Mouse (Mus musculus) midbrain, embryonic 15.5 days (tissue): ENCODE measurements at regions not wholly inside any gene's neighbourhood (a gene's known extent, or its start where the extent isn't known, plus 50 kb on each side); places are given as distances from the start of the nearest gene placed in this dataset.

Source experiments
- ATAC-seq: fragments of 200-750 bp; cut with Nextera tagmentation; replicated peaks from 2 replicates; pipeline ENCODE4 v1.8.0; 2017; ENCODE audit warnings: moderate TSS enrichment
- H3K27ac ChIP-seq: fragments of 300-500 bp; sonication (generic); 2 replicates; pipeline ENCODE4 v1.5.1; 2015; ENCODE audit warnings: mild to moderate bottlenecking, inconsistent platforms
- H3K27me3 ChIP-seq: fragments of 300-500 bp; sonication (generic); replicated peaks from 2 replicates; pipeline ENCODE4 v1.6.1; 2015; ENCODE audit warnings: inconsistent platforms
- H3K36me3 ChIP-seq: fragments of 300-500 bp; sonication (generic); replicated peaks from 2 replicates; pipeline ENCODE4 v1.6.1; 2015; ENCODE audit warnings: inconsistent platforms
- H3K4me1 ChIP-seq: fragments of 300-500 bp; sonication (generic); 2 replicates; pipeline ENCODE4 v1.6.1; 2015; ENCODE audit warnings: inconsistent platforms
- H3K4me2 ChIP-seq: fragments of 300-500 bp; sonication (generic); 2 replicates; pipeline ENCODE4 v1.6.1; 2015; ENCODE audit warnings: inconsistent platforms, mild to moderate bottlenecking, moderate library complexity
- H3K4me3 ChIP-seq: fragments of 300-500 bp; sonication (generic); 2 replicates; pipeline ENCODE4 v1.5.1; 2015; ENCODE audit warnings: mild to moderate bottlenecking, inconsistent platforms
- H3K9ac ChIP-seq: fragments of 300-500 bp; sonication (generic); 2 replicates; pipeline ENCODE4 v1.6.1; 2015; ENCODE audit warnings: mild to moderate bottlenecking, inconsistent platforms
- H3K9me3 ChIP-seq: fragments of 300-500 bp; sonication (generic); 2 replicates; pipeline ENCODE4 v1.6.1; 2016; ENCODE audit warnings: inconsistent platforms
- WGBS: fragments of 180-500 bp; shearing (Covaris S2); methylation state at CpG from one replicate; pipeline ENCODE4 v1.1.7; 2015; ENCODE audit warnings: mixed read lengths; 5-methylcytosine and 5-hydroxymethylcytosine counted together

DNA sequence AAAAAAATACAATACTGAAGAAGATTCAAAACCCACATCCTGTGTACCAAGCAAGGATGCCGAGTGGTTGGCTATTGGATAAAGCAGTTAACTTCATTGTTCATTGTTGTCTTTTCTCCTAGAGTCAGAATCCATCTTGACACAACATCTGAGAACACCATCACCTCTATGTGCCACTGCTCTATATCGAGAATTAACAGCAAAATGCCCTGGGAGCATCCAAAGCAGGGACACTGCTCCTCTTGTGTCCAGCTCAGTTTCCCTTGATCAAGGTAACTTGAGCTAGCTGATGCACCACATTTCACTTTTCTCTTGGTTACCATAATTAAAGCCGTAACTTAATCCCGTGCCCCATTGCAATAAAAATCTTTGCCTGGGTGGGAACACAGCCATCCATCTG lies 826.6 kb downstream of the Galc start:
- ATAC-seq, result no peak
- Histone ChIP-seq H3K4me1 (no peaks in the 10 kb centered on the region), H3K9me3 (no peaks in the 10 kb centered on the region), H3K9ac (no peak overlapping the region), H3K27me3 (no peaks in the 10 kb centered on the region), H3K4me3 (no peak overlapping the region), H3K36me3 (no peaks in the 10 kb centered on the region), H3K4me2 (no peak overlapping the region), H3K27ac (no peak overlapping the region)
- 92% methylated on average over 4 of the region's 4 CpGs for WGBS

DNA sequence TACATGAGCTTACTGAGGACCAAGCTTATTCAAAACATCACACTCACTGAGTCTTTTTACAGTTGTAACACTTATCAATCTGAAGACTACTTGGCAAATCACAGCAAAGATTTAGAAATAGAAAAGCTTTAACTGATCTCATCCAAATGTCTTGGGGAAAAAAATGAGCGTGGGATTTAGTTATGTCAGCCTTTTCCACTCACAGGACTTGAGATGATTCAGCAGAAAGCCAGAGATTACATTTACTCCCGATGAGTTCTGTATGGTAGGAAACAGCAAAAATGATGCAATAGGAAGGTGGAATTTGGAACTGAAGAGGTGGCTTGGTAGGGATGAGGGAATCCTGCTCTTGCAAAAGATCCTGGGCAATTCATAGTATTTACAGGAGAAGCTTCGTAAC lies 831.0 kb downstream of the Galc start:
- H3K4me1 ChIP-seq, result no peaks in the 10 kb centered on the region
- no peaks in the 10 kb centered on the region for H3K27me3 ChIP-seq
- ATAC-seq, result no peak
- H3K36me3 ChIP-seq, result no peaks in the 10 kb centered on the region
- 91% methylated on average over 3 of the region's 3 CpGs for WGBS
- H3K27ac ChIP-seq, result no peak overlapping the region
- no peak overlapping the region for H3K4me2 ChIP-seq
- no peak overlapping the region for H3K4me3 ChIP-seq
- H3K9ac ChIP-seq, result no peak overlapping the region
- no peaks in the 10 kb centered on the region for H3K9me3 ChIP-seq

- no peak overlapping the region for H3K9ac ChIP-seq
- H3K4me2 ChIP-seq, result no peak overlapping the region
- H3K27me3 ChIP-seq, result no peaks in the 10 kb centered on the region
- H3K27ac ChIP-seq, result no peak overlapping the region
- H3K4me3 ChIP-seq, result no peak overlapping the region
- H3K36me3 ChIP-seq, result no peaks in the 10 kb centered on the region
- H3K4me1 ChIP-seq, result no peaks in the 10 kb centered on the region
- WGBS, result 95% methylated on average over 3 of the region's 3 CpGs
- H3K9me3 ChIP-seq, result no peaks in the 10 kb centered on the region
- no peak for ATAC-seq
Measured at GRCm38 (mm10) chr12:97424726-97425125, 834.5 kb downstream of the Galc start.

DNA sequence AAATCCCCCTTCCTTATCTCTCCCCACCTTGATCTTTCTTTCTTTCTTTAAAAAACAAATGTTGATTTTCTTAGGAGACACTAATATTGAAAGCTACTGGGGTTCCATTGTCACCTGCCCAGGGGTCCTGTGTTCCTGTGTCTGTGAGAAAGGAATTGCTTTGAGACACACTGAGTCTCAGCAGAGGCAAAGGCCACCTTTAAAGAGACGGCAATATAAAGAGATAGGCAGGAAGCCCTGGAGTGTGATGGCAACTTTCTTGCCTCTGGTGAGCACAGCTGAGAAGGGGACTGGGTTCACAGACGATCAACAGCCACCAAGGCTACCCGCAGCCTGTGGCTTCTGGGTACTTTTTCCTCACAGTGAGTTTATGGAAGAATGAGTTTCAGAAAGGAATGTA lies 855.8 kb downstream of the Galc start:
- Histone ChIP-seq H3K9ac (no peak overlapping the region), H3K36me3 (no peaks in the 10 kb centered on the region), H3K27me3 (no peaks in the 10 kb centered on the region), H3K4me3 (no peak overlapping the region), H3K4me1 (peaks cover 10% of the 10 kb centered on the region), H3K9me3 (no peaks in the 10 kb centered on the region), H3K27ac (no peak overlapping the region), H3K4me2 (no peak overlapping the region)
- 13% methylated on average over 3 of the region's 3 CpGs for WGBS
- ATAC-seq, result no peak

DNA sequence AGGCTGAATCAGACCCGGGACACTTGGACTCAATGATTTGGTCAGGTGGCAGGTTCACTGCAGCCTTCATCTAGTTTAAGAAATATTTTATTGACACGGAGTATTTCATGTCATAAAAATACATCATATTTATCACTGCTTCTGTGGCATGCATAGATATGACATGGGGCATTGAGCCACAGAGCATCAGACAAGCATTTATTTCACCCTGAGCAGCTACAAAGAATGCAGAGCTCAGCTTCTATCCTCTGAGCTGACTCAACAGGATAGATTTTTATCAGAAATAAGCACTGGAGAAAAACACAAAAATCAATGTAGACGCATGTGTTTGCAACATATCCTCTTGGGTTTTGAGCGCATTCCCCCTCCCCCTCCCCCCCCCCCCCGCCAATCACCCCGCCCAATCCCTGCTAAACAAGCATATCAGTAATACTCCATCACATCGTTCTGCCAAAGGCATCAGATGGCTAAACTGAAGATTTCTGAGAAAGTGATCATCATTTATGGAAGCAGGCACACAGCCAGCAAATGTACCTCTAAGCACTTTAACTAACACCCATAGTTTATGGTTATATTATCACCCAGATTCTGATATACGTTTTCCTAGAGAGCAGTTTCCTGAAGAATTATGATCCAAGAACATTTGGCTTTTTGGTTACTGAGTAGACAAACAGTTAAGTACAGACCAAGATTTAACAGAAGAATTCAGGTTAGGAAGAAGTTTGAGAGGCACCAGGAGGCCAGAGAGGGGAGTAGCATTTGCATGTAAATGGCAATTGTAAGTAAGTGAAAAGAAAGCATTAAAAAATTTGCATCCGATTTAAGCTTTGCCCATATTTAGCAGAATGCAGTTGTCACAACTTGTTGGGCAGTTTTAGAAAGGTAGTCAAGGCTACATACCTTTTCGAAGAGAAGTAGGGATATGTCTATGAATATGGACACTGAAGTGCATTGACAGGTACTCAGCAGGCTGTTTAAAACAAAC lies 856.6 kb downstream of the Galc start:
- Histone ChIP-seq H3K27ac (no peak overlapping the region), H3K9me3 (no peaks in the 10 kb centered on the region), H3K9ac (no peak overlapping the region), H3K36me3 (no peaks in the 10 kb centered on the region), H3K4me2 (no peak overlapping the region), H3K27me3 (no peaks in the 10 kb centered on the region), H3K4me3 (no peak overlapping the region), H3K4me1 (peaks cover 10% of the 10 kb centered on the region)
- 18% methylated on average over 9 of the region's 10 CpGs for WGBS
- ATAC-seq, result no peak

DNA sequence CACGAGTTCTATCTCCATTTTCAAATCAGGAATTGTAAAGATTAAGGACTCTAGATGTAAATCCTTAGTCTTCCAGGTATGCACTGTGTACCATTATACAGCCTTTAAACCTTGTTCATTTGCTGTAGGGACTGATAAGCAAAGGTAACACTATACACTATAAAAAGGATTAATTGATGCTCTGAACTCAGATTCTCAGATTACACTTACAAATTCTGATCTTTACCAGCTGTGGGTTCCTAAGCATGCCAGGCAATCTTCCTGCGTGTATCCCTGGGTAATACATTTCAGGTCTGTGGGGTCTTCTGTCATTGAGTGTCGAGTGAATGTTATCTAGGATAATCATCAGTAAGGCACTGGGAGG lies 860.7 kb downstream of the Galc start:
- no peak overlapping the region for H3K27ac ChIP-seq
- no peak overlapping the region for H3K9ac ChIP-seq
- ATAC-seq, result no peak
- no peak overlapping the region for H3K4me2 ChIP-seq
- no peaks in the 10 kb centered on the region for H3K27me3 ChIP-seq
- no peaks in the 10 kb centered on the region for H3K9me3 ChIP-seq
- H3K4me1 ChIP-seq, result peaks cover 10% of the 10 kb centered on the region
- no peak overlapping the region for H3K4me3 ChIP-seq
- WGBS, result 59% methylated on average over 3 of the region's 3 CpGs
- no peaks in the 10 kb centered on the region for H3K36me3 ChIP-seq

- 82% methylated on average over 5 of the region's 7 CpGs for WGBS
- no peak overlapping the region for H3K9ac ChIP-seq
- H3K36me3 ChIP-seq, result no peaks in the 10 kb centered on the region
- H3K4me2 ChIP-seq, result no peak overlapping the region
- no peaks in the 10 kb centered on the region for H3K27me3 ChIP-seq
- no peaks in the 10 kb centered on the region for H3K9me3 ChIP-seq
- no peak overlapping the region for H3K27ac ChIP-seq
- ATAC-seq, result no peak
- no peak overlapping the region for H3K4me3 ChIP-seq
- peaks cover 8% of the 10 kb centered on the region for H3K4me1 ChIP-seq
Measured at GRCm38 (mm10) chr12:97397850-97398581, 861.2 kb downstream of the Galc start.

- no peaks in the 10 kb centered on the region for H3K36me3 ChIP-seq
- H3K9me3 ChIP-seq, result no peaks in the 10 kb centered on the region
- no peaks in the 10 kb centered on the region for H3K27me3 ChIP-seq
- H3K4me3 ChIP-seq, result no peak overlapping the region
- no peak overlapping the region for H3K27ac ChIP-seq
- no peak overlapping the region for H3K4me2 ChIP-seq
- ATAC-seq, result 0 out of 2 replicates have a peak, but pooled peaks have one; percentile 39
- H3K9ac ChIP-seq, result no peak overlapping the region
- no peaks in the 10 kb centered on the region for H3K4me1 ChIP-seq
- 63% methylated on average over 3 of the region's 3 CpGs for WGBS
Measured at GRCm38 (mm10) chr12:97361804-97362203, 897.5 kb downstream of the Galc start.

DNA sequence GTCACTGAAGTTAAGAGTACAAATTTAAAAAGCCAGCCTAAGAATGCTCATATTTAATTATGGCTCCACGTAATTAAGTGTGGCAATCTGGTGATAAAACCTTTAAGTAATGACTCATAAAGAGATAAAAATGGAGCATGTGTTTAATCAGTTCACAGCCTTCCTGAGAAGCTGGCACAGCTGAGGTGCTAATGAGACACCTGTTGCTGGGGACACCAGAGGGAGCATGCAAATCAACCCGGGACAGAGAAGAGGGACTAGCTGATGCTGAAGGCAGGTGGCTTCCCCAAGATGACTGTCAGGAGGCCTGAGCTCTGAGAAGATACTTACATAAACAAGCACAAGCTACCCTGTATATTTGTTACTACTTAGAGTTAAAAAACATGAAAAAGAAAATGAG lies 898.6 kb downstream of the Galc start:
- no peak overlapping the region for H3K4me2 ChIP-seq
- no peak overlapping the region for H3K9ac ChIP-seq
- ATAC-seq, result no peak
- no peaks in the 10 kb centered on the region for H3K9me3 ChIP-seq
- H3K4me3 ChIP-seq, result no peak overlapping the region
- H3K4me1 ChIP-seq, result no peaks in the 10 kb centered on the region
- H3K27ac ChIP-seq, result no peak overlapping the region
- no peaks in the 10 kb centered on the region for H3K27me3 ChIP-seq
- 19% methylated on average over 2 of the region's 2 CpGs for WGBS
- H3K36me3 ChIP-seq, result no peaks in the 10 kb centered on the region

GRCm38 (mm10) chr12:97326582-97326981 lies 932.7 kb downstream of the Galc start:
- Histone ChIP-seq H3K9ac (no peak overlapping the region), H3K27me3 (no peaks in the 10 kb centered on the region), H3K4me2 (no peak overlapping the region), H3K4me3 (no peak overlapping the region), H3K27ac (no peak overlapping the region), H3K9me3 (no peaks in the 10 kb centered on the region), H3K36me3 (no peaks in the 10 kb centered on the region), H3K4me1 (no peaks in the 10 kb centered on the region)
- no peak for ATAC-seq
- 31% methylated on average over 3 of the region's 3 CpGs for WGBS

GRCm38 (mm10) chr12:97312282-97313040 lies 946.8 kb downstream of the Galc start:
- Histone ChIP-seq H3K27me3 (no peaks in the 10 kb centered on the region), H3K4me1 (no peaks in the 10 kb centered on the region), H3K9me3 (no peaks in the 10 kb centered on the region), H3K4me2 (no peak overlapping the region), H3K27ac (no peak overlapping the region), H3K36me3 (no peaks in the 10 kb centered on the region), H3K9ac (no peak overlapping the region), H3K4me3 (no peak overlapping the region)
- no peak for ATAC-seq
- 72% methylated on average over 5 of the region's 5 CpGs for WGBS

- no peaks in the 10 kb centered on the region for H3K27me3 ChIP-seq
- H3K9me3 ChIP-seq, result no peaks in the 10 kb centered on the region
- ATAC-seq, result no peak
- no peak overlapping the region for H3K9ac ChIP-seq
- WGBS, result 87% methylated on average over 2 of the region's 2 CpGs
- no peaks in the 10 kb centered on the region for H3K4me1 ChIP-seq
- no peak overlapping the region for H3K4me2 ChIP-seq
- no peak overlapping the region for H3K4me3 ChIP-seq
- H3K27ac ChIP-seq, result no peak overlapping the region
- no peaks in the 10 kb centered on the region for H3K36me3 ChIP-seq
Measured at GRCm38 (mm10) chr12:97278792-97279191, 980.5 kb downstream of the Galc start.
